Mouse (Mus musculus): ENCODE data around the gene Hdac9.
"Not testable (repeated sequence)": the region's sequence is repeated elsewhere in the genome, so short reads cannot be mapped to it uniquely, and the experiment has no call there.

Hdac9 gene

DNA sequence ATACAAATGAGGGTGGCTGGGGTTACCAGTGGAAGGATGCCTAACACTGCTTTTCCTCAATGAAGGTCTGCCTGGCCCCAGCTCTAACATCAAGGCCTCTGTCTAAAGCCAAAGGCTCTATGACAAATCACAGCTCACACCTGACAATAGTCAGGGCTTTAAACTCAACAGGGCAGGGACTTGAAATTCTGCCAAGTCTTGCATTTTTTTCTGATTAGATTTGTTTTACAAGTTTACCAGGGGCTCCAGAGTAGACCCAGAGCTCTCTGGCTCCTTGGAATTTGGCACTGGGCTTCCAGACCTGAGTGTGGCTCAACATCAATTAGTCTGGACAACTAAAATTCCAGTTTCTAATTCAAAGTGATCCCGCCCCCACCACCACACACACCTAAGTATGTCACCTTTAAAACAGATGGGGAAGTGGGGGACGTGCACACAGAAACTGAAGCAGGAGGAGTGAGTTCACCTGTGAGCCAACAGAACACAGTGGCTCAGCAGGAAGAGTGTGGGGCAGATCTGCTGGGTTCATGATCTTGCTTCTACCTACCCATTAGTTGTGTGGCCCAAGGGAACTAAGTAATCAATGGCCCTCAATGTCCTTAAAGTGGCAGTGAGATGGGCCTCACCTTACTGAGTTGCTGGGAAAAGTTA, 829.5 kb downstream of the Hdac9 start:
- DNase-seq (ENCODE audit: low spot score): no peak

DNA sequence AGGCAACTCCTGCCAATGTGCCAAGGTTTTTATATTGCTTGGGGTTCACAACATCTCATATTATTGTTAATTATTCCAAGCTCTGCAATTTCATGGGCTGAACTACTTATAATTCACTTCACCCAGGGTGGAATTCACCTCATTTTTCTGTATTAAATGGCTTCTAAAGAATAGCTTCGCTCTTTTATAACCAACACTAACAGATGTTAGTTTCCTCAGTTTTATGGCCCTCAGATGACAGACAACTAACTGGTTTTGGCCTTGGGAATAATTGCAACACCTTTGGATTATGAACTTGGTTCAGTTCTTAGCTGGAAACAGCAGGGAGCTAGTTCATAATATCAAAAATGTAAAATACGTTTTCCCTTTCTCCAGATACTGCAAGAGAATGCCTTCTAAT, 839.9 kb downstream of the Hdac9 start:
- DNase-seq (ENCODE audit: low spot score): no peak

DNA sequence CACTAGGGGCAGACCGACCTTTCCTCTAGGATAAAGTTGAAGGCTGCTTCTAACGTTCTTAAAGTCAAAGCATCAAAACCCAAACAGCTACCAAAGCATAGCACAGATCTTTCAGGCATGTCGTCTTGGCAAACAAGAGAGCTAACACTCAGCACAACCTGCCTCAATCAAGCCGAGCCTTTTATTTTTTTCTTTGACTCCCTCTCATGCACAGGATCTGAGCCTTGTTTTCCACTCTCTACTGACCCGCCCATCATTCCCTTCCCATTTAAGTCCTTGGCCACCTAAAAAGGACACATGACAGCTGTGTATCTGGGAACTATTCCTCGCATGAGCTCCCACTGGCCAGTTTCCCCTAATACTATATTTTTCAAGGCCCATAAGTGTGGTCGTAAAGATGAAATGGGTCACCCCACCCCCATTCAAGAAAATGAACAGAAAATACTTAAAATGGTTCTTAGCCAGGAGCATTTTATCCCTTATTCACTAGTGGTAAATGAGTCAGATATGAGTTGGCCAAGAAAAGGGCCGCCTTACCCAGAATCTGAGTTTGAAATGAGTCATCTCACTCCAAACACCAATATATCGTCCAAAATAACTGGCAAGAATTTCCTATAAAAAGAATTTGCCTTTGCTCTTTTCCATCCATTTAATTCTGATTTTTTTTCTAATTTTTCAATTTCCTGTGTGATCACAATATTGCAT, 840.9 kb downstream of the Hdac9 start:
- no peak for DNase-seq (ENCODE audit: low spot score)

DNA sequence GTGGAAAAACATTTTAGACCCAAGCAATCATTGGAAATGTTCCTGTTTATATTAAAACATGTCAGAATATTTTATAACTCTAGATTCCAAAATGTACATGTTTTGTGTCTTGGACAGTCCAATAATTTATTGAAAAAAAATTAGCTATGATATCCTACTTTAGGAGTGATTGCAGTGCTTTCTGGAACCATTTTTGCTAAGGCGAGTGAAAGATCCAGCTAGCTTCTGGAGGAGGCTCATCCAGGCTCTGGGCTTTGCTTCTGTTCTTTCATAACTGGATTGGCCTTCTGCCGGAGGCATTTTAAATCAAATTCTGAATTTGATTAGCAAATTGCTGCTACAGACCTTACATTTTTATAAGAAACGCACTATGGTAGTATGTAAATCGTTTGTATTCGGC, 864.4 kb downstream of the Hdac9 start:
- no peak for DNase-seq (ENCODE audit: low spot score)

DNA sequence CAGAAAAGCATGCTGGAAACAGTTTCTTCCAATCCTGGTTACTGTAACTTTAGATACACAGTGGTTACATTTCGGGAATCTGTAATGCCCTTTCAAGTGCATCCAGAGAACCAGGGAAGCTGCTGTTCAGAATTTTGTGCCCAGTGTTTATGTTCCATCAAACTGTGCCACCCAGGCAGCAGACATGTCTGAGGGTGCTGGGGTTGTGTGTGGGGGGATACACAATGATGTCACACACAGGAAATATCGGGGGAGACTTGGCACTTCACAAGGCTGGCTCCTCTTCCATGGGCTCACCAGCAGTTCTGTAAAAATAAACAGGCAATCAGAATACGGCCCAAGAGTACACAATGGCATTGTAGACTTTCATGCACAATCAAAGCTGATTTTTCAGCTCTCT, 864.9 kb downstream of the Hdac9 start:
- no peak for DNase-seq (ENCODE audit: low spot score)

DNA sequence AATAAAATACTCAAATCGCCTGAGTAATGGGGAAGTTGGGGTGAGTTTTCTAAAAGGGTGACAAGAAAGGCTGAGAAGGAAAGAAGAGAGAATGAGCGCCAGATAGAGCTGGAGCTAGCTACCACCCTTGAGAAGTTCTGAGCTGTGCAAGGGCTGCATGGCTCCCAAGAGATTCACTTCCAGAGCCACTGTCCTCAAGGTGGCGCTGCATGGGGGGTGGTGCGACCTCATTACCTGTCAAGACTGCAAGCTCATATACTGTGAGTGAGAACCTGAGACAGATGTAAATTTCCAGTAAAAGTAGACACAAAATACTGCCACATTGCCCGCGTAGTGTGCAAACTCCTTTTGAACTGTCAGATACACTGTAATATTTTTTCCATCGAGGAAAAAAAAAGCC, 865.8 kb downstream of the Hdac9 start:
- DNase-seq (ENCODE audit: low spot score): no peak

DNA sequence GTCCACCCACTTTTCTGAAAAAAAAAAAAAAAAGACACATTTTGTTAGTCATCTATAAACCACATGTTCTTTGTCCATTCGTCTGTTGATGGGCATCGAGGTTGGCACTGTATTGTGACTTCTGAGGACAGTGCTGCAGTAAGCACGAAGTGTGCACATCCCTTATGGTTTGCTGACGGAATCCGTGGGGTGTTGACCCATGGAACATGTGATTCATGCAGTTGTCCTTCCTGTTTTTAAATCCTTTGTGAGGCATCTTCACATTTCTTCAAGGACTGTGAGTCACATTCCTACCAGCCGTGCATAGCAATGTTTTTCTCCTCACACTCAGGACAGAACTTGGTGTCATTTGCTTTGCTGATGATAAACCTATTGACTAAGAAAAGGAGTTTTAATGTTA, 875.9 kb downstream of the Hdac9 start:
- DNase-seq (ENCODE audit: low spot score): no peak

DNA sequence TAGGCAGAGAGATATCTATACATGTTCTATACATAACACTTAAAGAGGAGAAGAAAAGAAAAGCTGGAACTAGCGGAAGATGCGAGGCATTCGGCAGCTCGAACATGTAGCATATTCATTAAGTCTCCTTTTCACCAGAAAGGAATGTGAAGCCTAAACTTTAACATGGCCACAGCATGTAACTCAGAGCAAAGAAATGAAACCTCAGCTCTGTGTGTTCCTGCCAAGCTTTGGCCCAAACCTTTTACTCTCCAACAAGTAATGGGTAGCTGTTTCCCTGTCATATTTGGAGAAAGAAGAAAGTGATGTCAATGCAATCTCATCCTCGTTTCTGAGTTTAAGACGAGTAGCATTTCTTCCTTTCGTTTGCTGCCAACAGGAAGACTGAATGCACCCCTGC, 876.8 kb downstream of the Hdac9 start:
- no peak for DNase-seq (ENCODE audit: low spot score)

DNA sequence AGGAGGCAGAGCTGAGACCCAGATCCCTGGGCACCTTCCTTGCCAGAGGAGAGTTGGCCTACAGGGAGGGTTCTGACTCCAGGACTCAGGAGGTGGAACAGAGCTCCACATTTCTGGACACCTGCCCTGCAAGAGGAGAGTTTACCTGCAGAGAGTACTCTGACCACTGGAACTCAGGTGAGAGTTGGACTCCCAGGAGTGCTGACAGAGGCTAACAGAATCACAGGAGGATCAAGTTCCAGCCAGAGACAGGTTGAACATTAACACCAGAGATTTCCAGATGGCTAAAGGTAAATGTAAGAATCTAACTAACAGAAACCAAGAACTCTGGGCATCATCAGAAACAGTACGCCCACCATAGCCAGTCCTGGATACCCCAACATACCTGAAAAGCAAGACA, 907.1 kb downstream of the Hdac9 start:
- not testable (repeated sequence) for DNase-seq (ENCODE audit: low spot score)
